Mouse (Mus musculus): ENCODE data around the gene Cops2.

GRCm38 (mm10) chr2:125870159-125870558 is 11.2 kb upstream of the Cops2 start:
- no peak for TF ChIP-seq E2F4 (IDR thresholded peaks at IDR 0.05; ENCODE audit: insufficient read depth)
- TF ChIP-seq POLR2A (IDR thresholded peaks at IDR 0.05; ENCODE audit: insufficient read length, low read depth) = no peak
- no peak for TF ChIP-seq MAX (IDR thresholded peaks at IDR 0.05; ENCODE audit: low read depth)
- no peak for TF ChIP-seq POLR2AphosphoS2 (IDR thresholded peaks at IDR 0.05; ENCODE audit: insufficient read length, low read depth)
- no peak for TF ChIP-seq USF1 (IDR thresholded peaks at IDR 0.05; ENCODE audit: low read depth)
- no peak for TF ChIP-seq MYOD1 (IDR thresholded peaks at IDR 0.05; ENCODE audit: control insufficient read depth in 1 of 3, insufficient read length in 2 of 3, low read depth in 2 of 3)
- TF ChIP-seq TCF12 (IDR thresholded peaks at IDR 0.05; ENCODE audit: insufficient read depth, poor library complexity, severe bottlenecking) = no peak
- TF ChIP-seq SRF (IDR thresholded peaks at IDR 0.05; ENCODE audit: control insufficient read depth, insufficient read length, low read depth) = no peak
- TF ChIP-seq TCF3 (IDR thresholded peaks at IDR 0.05; ENCODE audit: insufficient read length, low read depth) = no peak

Data from myocyte (in vitro differentiated cells).